Mouse (Mus musculus): ENCODE data around the gene Src. TPM values are rescaled to one million over a fixed set of nuclear protein-coding genes. Genes with fewer than 3 reads are reported as not detected.
"Not testable (repeated sequence)": the region's sequence is repeated elsewhere in the genome, so short reads cannot be mapped to it uniquely, and the experiment has no call there.

The Src gene
- polyA plus RNA-seq, 1 experiment from 2014 or later = 35.3 TPM

DNA sequence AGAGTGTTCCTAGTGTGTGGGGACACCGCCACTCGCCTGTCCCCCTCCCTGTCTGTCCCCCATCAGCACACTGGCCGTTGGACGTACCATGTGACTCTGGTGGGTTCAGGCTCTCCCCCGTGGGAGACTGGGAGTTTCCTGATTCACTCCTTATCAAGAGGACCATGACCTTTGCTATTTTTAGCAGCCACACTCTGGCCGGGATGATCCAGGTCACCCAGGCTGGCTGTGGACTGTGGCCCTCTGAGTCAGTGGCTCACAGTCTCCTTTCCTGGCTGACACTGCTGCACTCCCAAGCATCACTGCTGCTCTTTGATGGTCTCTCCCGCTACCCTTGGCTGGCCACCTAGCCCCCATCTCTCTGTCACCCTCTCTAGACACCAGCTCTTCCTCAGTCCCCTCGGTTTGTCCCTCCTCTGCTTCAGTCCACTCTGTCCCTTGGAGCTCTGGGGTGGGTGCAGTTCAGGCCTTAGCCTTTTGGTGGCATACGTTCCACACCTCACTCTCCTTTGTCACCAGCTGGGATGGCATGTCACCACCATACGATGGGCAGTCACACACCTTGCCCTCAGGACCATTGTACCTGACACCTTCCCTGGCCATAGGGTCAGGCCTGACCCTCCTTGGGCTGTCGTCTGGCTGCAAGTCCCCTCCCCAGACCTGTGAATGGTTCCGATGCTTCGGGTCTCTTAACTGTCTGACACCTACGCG, 61.8 kb downstream of the Src start:
- WGBS = 56% methylated on average over 15 of the region's 15 CpGs
- H3K36me3 ChIP-seq = no peaks in the 10 kb centered on the region
- no peaks in the 10 kb centered on the region for H3K9me3 ChIP-seq
- no peak overlapping the region for H3K4me3 ChIP-seq (replicated peaks)
- no peak overlapping the region for H3K9ac ChIP-seq (replicated peaks)
- H3K4me1 ChIP-seq (replicated peaks) = peaks cover 59% of the 10 kb centered on the region
- no peak overlapping the region for H3K4me2 ChIP-seq
- H3K27me3 ChIP-seq = no peaks in the 10 kb centered on the region
- ATAC-seq (ENCODE audit: insufficient number of reproducible peaks, insufficient read depth, low FRiP score, low TSS enrichment, low read depth) = no peak
- no peak overlapping the region; the same call in 1 of the 2 replicates for H3K27ac ChIP-seq

DNA sequence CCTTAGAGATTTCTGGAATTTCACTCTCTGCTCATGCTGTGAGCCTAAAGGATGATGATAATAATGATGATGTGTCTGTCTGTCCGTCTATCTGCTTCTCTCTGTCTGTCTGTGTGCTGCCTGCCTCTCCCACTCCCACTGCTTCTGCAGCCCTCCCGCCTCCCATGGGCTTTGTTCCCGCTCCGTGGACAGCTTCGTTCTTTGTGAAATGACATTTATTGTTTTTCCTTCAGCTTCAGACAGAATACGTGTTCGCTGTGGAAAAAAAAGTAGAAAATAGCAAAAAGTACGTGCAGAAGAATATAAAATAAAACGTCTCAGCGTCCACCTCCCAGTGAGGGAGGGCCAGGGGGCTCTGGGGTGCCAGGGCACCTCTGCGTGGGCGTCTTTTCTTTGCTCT, 64.5 kb downstream of the Src start:
- H3K27ac ChIP-seq = peak overlapping the region; percentile 69
- no peaks in the 10 kb centered on the region for H3K9me3 ChIP-seq
- no peaks in the 10 kb centered on the region for H3K36me3 ChIP-seq
- peaks cover 57% of the 10 kb centered on the region for H3K4me1 ChIP-seq (replicated peaks)
- no peak overlapping the region for H3K4me3 ChIP-seq (replicated peaks)
- H3K4me2 ChIP-seq = no peak overlapping the region
- no peak for ATAC-seq (ENCODE audit: insufficient number of reproducible peaks, insufficient read depth, low FRiP score, low TSS enrichment, low read depth)
- no peaks in the 10 kb centered on the region for H3K27me3 ChIP-seq
- peak overlapping the region; percentile 40; the same call in 1 of the 2 replicates for H3K9ac ChIP-seq (replicated peaks)
- 61% methylated on average over 12 of the region's 12 CpGs for WGBS

DNA sequence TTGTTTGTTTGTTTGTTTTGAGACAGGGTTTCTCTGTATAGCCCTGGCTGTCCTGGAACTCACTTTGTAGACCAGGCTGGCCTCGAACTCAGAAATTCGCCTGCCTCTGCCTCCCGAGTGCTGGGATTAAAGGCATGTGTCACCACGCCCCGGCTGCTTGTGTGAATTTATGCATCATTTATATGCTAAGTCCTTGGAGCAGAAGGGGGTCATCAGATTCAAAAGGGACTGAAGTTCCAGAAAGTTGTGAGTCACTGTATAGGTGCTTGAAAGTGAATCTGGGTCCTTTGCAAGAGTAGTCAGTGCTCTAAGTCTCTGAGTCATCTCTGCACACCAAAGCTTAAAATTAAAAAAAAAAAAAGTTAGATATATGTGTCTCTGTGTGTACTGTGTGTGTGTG, 68.3 kb downstream of the Src start:
- H3K9me3 ChIP-seq; H3K4me2 ChIP-seq; H3K36me3 ChIP-seq; H3K27me3 ChIP-seq; H3K9ac ChIP-seq (replicated peaks); H3K4me3 ChIP-seq (replicated peaks); ATAC-seq (ENCODE audit: insufficient number of reproducible peaks, insufficient read depth, low FRiP score, low TSS enrichment, low read depth): not testable (repeated sequence)
- WGBS = 83% methylated on average over 5 of the region's 5 CpGs
- Histone ChIP-seq H3K27ac (peak overlapping the region; percentile 45), H3K4me1 (replicated peaks) (peaks cover 41% of the 10 kb centered on the region)

DNA sequence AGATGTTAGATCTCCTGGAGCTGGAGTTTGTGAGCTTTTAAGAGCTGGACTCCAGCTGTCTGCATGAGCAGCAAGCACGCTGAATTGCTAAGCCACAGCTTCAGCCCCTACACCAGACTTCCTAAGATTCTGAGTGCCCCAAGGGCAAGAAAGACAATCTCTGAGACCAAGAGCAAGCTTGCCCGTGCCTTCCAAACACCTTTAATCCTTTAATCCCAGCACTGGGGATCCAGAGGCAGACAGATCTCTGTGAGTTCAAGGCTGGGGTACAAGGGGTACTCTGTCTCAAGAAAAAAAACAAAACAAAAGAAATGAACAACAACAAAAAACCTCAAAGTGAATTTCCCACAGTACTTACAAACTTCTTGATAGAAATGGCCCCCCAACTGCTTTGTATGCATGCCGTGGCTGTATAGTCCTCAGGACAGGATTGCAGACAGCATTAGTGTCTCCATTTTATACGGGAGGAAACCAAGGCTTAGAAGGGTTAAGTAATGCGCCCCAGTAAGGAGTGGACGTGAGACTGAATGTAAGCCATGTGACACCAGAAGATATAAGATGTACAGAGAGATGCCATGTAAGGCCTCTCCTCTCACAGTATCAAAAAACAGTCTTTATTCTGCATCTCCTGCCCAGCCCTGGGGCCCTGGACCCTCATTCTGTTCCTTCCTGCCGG, 68.9 kb downstream of the Src start:
- H3K27me3 ChIP-seq = no peaks in the 10 kb centered on the region
- H3K4me2 ChIP-seq = no peak overlapping the region
- H3K9me3 ChIP-seq = no peaks in the 10 kb centered on the region
- H3K36me3 ChIP-seq = no peaks in the 10 kb centered on the region
- no peak for ATAC-seq (ENCODE audit: insufficient number of reproducible peaks, insufficient read depth, low FRiP score, low TSS enrichment, low read depth)
- peak overlapping the region; percentile 45 for H3K27ac ChIP-seq
- 42% methylated on average over 7 of the region's 7 CpGs for WGBS
- no peak overlapping the region for H3K4me3 ChIP-seq (replicated peaks)
- peaks cover 35% of the 10 kb centered on the region for H3K4me1 ChIP-seq (replicated peaks)
- H3K9ac ChIP-seq (replicated peaks) = no peak overlapping the region

DNA sequence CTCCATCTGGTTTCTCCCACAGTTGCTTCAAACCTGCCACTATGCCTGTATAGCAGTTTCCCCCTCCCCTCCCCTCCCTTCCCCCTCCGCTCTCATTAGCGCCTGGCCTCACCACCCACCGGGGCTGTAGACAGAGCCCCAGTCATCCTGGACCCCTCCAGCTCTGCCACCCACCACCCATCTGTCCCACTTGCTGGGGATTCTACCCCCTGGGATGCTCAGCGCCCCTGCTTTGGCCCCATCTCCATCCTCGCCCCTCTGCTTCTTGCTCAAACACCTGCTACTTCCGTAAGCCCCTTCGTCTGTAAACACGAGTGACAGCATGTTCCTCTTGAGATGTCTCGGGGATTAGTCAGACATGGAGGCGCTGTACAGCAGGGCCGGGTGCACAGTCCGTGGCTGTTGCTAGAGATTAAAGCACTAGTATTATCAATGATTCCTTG, 69.5 kb downstream of the Src start:
- H3K4me2 ChIP-seq = no peak overlapping the region
- ATAC-seq (ENCODE audit: insufficient number of reproducible peaks, insufficient read depth, low FRiP score, low TSS enrichment, low read depth) = 0 out of 2 replicates have a peak, but pooled peaks have one; percentile 30
- H3K9me3 ChIP-seq = no peaks in the 10 kb centered on the region
- H3K4me1 ChIP-seq (replicated peaks) = peaks cover 29% of the 10 kb centered on the region
- no peaks in the 10 kb centered on the region for H3K27me3 ChIP-seq
- H3K4me3 ChIP-seq (replicated peaks) = no peak overlapping the region
- peak overlapping the region; percentile 45; the same call in 1 of the 2 replicates for H3K27ac ChIP-seq
- H3K9ac ChIP-seq (replicated peaks) = no peak overlapping the region
- WGBS = 45% methylated on average over 12 of the region's 12 CpGs
- H3K36me3 ChIP-seq = no peaks in the 10 kb centered on the region

DNA sequence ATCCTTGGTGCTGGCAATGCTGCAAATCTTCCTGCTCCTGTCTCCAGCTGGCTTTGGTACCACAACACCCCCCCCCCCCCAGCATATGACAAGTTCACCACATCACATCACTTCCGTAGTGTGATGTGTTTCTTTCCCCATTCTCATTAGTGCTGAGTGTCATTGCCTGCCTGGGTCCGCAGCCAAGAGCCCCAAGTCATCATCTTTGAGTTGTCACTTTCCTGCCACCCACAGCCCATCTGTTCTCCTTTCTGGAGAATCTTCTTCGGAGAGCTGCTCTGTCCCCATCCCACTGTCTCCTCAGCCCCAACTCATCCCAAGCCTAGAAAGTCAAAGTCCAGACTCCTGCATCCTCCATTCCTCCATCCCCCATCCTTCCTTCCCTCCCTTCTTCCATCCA, 75.0 kb downstream of the Src start:
- Histone ChIP-seq H3K9ac (replicated peaks) (no peak overlapping the region), H3K27ac (no peak overlapping the region), H3K9me3 (no peaks in the 10 kb centered on the region), H3K27me3 (no peaks in the 10 kb centered on the region), H3K4me3 (replicated peaks) (no peak overlapping the region), H3K4me1 (replicated peaks) (peaks cover under 1% of the 10 kb centered on the region; the same call in 1 of the 2 replicates), H3K36me3 (no peaks in the 10 kb centered on the region), H3K4me2 (no peak overlapping the region)
- WGBS = 82% methylated on average over 3 of the region's 3 CpGs
- ATAC-seq (ENCODE audit: insufficient number of reproducible peaks, insufficient read depth, low FRiP score, low TSS enrichment, low read depth) = no peak

DNA sequence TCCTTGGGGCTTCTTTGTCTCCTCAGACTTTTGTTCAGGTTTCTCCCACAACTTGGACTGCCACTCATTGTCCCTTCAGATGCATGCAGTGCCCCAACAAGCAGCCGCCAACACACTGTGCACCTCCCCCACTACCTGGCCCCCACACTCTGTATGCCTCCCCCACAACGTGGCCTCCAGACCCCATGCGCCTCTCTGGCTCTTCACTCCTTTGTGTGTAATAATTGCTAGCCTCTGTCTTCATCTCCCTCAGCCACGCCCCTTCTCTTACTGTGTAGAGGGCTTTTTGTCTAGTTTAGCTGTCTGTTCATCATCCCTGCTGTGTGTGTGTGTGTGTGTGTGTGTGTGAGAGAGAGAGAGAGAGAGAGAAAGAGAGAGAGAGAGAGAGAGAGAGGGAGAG, 80.3 kb downstream of the Src start:
- H3K27ac ChIP-seq = no peak overlapping the region
- H3K27me3 ChIP-seq = no peaks in the 10 kb centered on the region
- no peak for ATAC-seq (ENCODE audit: insufficient number of reproducible peaks, insufficient read depth, low FRiP score, low TSS enrichment, low read depth)
- H3K9me3 ChIP-seq = no peaks in the 10 kb centered on the region
- no peak overlapping the region for H3K4me2 ChIP-seq
- peaks cover 18% of the 10 kb centered on the region; the same call in 1 of the 2 replicates for H3K4me1 ChIP-seq (replicated peaks)
- H3K4me3 ChIP-seq (replicated peaks) = no peak overlapping the region
- 58% methylated on average over 4 of the region's 4 CpGs for WGBS
- H3K36me3 ChIP-seq = no peaks in the 10 kb centered on the region
- 0 out of 2 replicates have a peak overlapping the region, but pooled peaks have one; percentile 27 for H3K9ac ChIP-seq (replicated peaks)

DNA sequence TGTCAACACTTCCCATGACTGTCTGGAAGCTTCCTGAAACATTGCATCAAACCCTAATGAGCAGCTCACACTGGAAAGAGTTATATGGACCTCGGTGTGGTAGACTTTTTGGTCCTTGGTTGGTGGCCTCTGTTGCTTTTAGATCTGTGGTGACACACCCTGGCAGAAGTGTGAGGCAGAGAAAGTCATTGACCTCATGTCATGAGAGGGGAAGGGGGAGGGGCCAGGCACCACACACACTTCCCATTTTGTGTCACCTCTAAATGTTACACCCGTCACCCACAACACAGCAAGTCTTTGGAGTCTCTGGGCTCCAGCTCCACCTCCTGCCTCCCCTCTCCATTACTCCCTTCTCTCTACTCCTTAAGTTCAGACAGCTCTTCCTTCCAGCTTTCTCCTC, 82.1 kb downstream of the Src start:
- Histone ChIP-seq H3K27me3 (no peaks in the 10 kb centered on the region), H3K27ac (no peak overlapping the region)

DNA sequence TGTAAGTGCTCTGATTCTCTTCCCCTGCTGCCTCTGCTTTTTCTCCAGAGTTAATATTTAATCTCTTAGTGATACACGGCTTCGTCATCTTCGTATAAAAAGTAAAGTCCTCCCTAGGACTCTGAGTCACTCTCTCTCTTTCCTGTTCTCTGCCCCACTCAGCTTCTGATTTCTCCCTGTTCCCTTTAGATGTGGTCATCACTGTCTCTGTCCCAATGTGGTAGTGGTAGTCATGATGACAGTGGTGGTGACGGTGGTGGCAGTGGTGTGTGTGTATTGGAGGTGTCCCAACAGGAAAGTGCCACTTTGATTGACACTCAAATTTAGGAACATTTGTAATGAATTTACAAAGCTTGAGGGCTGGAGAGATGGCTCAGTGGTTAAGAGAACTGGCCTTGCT, 83.1 kb downstream of the Src start:
- H3K9ac ChIP-seq (replicated peaks) = no peak overlapping the region
- no peak overlapping the region for H3K4me3 ChIP-seq (replicated peaks)
- WGBS = 93% methylated on average over 4 of the region's 4 CpGs
- H3K9me3 ChIP-seq = no peaks in the 10 kb centered on the region
- no peaks in the 10 kb centered on the region for H3K27me3 ChIP-seq
- H3K4me1 ChIP-seq (replicated peaks) = peaks cover 23% of the 10 kb centered on the region
- ATAC-seq (ENCODE audit: insufficient number of reproducible peaks, insufficient read depth, low FRiP score, low TSS enrichment, low read depth) = no peak
- no peak overlapping the region for H3K27ac ChIP-seq
- no peak overlapping the region for H3K4me2 ChIP-seq
- no peaks in the 10 kb centered on the region for H3K36me3 ChIP-seq

More for the DNA sequence above, 82.1 kb downstream of the Src start:
- Histone ChIP-seq H3K9me3 (no peaks in the 10 kb centered on the region), H3K36me3 (no peaks in the 10 kb centered on the region), H3K4me3 (replicated peaks) (no peak overlapping the region), H3K9ac (replicated peaks) (no peak overlapping the region), H3K4me2 (no peak overlapping the region), H3K4me1 (replicated peaks) (peaks cover 18% of the 10 kb centered on the region; the same call in 1 of the 2 replicates)
- 54% methylated on average over 2 of the region's 2 CpGs for WGBS
- no peak for ATAC-seq (ENCODE audit: insufficient number of reproducible peaks, insufficient read depth, low FRiP score, low TSS enrichment, low read depth)

DNA sequence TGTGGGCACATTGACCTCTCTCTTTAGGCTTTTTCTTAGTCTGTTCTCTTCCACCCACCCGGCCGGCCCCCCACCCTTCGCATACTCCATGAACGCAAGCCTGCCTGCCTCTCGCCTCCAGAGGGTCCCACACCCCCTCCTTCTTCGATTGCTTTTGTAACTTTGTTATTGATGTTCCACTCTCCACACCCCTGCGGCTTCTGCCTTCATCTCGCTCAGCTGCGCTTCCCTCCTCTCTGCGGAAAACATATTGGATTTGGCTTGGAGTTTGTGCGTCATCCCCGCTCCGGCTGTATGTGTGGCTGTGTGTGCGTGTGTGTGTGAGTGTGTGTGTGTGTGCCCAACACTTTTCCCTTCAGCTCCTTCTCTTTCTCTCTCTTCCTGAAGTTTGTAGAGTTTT, 88.5 kb downstream of the Src start:
- 42% methylated on average over 14 of the region's 14 CpGs for whole genome bisulfite sequencing
- no peak overlapping the region for H3K9ac ChIP-seq (replicated peaks)
- H3K36me3 ChIP-seq = no peaks in the 10 kb centered on the region
- no peak for ATAC-seq (ENCODE audit: insufficient number of reproducible peaks, insufficient read depth, low FRiP score, low TSS enrichment, low read depth)
- H3K27ac ChIP-seq = peak overlapping the region; percentile 41; the same call in 1 of the 2 replicates
- H3K27me3 ChIP-seq = no peaks in the 10 kb centered on the region; the same call in 1 of the 2 replicates
- H3K9me3 ChIP-seq = no peaks in the 10 kb centered on the region
- no peak overlapping the region for H3K4me3 ChIP-seq (replicated peaks)
- peak overlapping the region; percentile 18 for H3K4me2 ChIP-seq
- H3K4me1 ChIP-seq (replicated peaks) = peaks cover 35% of the 10 kb centered on the region

DNA sequence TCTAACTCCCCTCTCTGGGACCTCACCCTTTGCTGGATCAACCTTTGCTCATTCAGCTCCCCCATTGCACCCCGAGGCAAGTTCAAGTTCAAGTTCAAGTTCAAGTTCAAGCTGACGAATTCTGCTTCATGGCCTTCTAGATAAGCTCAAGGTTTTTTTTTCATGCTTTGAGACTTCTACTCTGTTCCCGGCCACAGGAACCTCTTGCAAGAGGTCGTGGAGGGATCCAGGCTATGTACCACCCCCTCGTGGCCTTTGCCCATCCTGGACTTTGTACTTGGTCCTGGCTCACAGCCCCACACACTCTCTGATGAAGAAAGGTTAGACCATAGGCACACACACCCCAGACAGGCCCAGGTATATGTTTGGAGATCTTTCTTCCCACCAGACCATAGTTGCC, 90.9 kb downstream of the Src start:
- Histone ChIP-seq H3K4me2 (no peak overlapping the region), H3K4me1 (replicated peaks) (peaks cover 44% of the 10 kb centered on the region), H3K27ac (no peak overlapping the region), H3K27me3 (no peaks in the 10 kb centered on the region; the same call in 1 of the 2 replicates), H3K9ac (replicated peaks) (no peak overlapping the region), H3K36me3 (no peaks in the 10 kb centered on the region), H3K9me3 (no peaks in the 10 kb centered on the region), H3K4me3 (replicated peaks) (no peak overlapping the region)
- no peak for ATAC-seq (ENCODE audit: insufficient number of reproducible peaks, insufficient read depth, low FRiP score, low TSS enrichment, low read depth)
- 80% methylated on average over 5 of the region's 5 CpGs for WGBS

Measured in limb, embryonic 12.5 days (tissue).